Mouse (Mus musculus): ENCODE results near the gene Cpz. TPM values are rescaled to one million over a fixed set of nuclear protein-coding genes. Genes with fewer than 3 reads are reported as not detected.
A peak's percentile ranks its signal among the peaks of the same experiment; 100 is the strongest.

Cpz gene
- polyA plus RNA-seq, 1 experiment from 2014 or later: 4.1 TPM

DNA sequence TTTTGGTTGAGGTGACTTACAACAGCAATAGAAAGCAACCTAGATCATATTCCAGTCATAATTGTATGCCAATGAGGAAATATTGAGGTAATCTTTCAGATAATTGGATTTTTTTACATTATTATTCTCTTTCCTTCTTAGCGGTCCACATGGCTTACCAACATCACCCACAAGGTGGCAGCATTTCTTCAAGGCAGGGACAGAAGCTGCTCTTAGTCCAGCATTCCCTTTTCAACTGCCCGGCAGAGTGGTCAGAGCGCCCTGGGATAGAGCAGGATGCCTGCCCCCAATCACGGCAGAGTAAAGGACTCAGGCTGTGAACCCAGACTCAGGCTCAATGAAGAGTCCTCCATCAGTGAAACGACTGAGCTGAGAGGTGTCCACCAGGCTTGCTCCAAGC lies 1.8 kb downstream of the Cpz start:
- no peaks in the 10 kb centered on the region for H3K36me3 ChIP-seq
- ATAC-seq (ENCODE audit: insufficient number of reproducible peaks, insufficient read depth, low FRiP score, low TSS enrichment, low read depth): no peak
- H3K4me1 ChIP-seq: peaks cover 28% of the 10 kb centered on the region
- no peaks in the 10 kb centered on the region for H3K9me3 ChIP-seq
- H3K4me3 ChIP-seq: no peak overlapping the region
- peaks cover 23% of the 10 kb centered on the region for H3K27me3 ChIP-seq
- no peak overlapping the region for H3K9ac ChIP-seq
- under 1% methylated on average over 5 of the region's 5 CpGs for WGBS
- no peak overlapping the region for H3K27ac ChIP-seq
- 0 out of 2 replicates have a peak overlapping the region, but pooled peaks have one; percentile 20 for H3K4me2 ChIP-seq

- Histone ChIP-seq H3K36me3 (no peaks in the 10 kb centered on the region), H3K4me1 (no peaks in the 10 kb centered on the region), H3K4me2 (no peak overlapping the region), H3K9ac (no peak overlapping the region), H3K27me3 (peaks cover 19% of the 10 kb centered on the region), H3K4me3 (no peak overlapping the region), H3K27ac (no peak overlapping the region), H3K9me3 (no peaks in the 10 kb centered on the region)
- 83% methylated on average over 11 of the region's 11 CpGs for WGBS
- no peak for ATAC-seq (ENCODE audit: insufficient number of reproducible peaks, insufficient read depth, low FRiP score, low TSS enrichment, low read depth)
Measured at GRCm38 (mm10) chr5:35516781-35517180, 8.7 kb downstream of the Cpz start.

GRCm38 (mm10) chr5:35510589-35510988 lies 14.9 kb downstream of the Cpz start:
- Histone ChIP-seq H3K4me2 (no peak overlapping the region), H3K9ac (no peak overlapping the region), H3K4me1 (no peaks in the 10 kb centered on the region), H3K36me3 (no peaks in the 10 kb centered on the region), H3K27ac (no peak overlapping the region), H3K4me3 (no peak overlapping the region), H3K27me3 (peaks cover 15% of the 10 kb centered on the region; the same call in 1 of the 2 replicates), H3K9me3 (no peaks in the 10 kb centered on the region)
- no peak for ATAC-seq (ENCODE audit: insufficient number of reproducible peaks, insufficient read depth, low FRiP score, low TSS enrichment, low read depth)
- 18% methylated on average over 5 of the region's 5 CpGs for WGBS

DNA sequence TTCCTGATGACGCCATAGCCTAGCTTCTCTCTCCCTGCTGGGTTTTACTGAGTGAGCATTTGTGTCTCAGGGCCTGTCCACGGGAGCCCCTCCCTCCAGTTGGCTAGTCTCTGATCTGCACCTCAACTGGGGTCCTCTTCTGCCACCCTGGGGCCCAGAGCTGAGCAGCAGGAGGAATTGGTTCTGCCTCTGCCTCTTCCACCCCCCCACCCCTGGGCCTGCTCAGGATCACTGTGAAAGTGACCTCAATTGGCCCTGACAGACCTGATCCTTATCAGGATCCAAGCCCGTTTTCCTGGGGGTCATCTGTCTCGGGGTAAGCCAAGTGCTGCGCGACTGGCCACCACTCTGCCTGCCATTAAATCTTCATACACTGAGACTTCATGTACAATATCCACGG lies 20.5 kb downstream of the Cpz start:
- Histone ChIP-seq H3K9me3 (no peaks in the 10 kb centered on the region), H3K27me3 (peaks cover 21% of the 10 kb centered on the region), H3K36me3 (no peaks in the 10 kb centered on the region), H3K4me3 (no peak overlapping the region), H3K27ac (no peak overlapping the region), H3K9ac (no peak overlapping the region), H3K4me1 (no peaks in the 10 kb centered on the region), H3K4me2 (no peak overlapping the region)
- ATAC-seq (ENCODE audit: insufficient number of reproducible peaks, insufficient read depth, low FRiP score, low TSS enrichment, low read depth): 0 out of 2 replicates have a peak, but pooled peaks have one; percentile 21
- WGBS: 47% methylated on average over 7 of the region's 7 CpGs

- 44% methylated on average over 7 of the region's 7 CpGs for WGBS
- Histone ChIP-seq H3K9ac (no peak overlapping the region), H3K4me2 (no peak overlapping the region), H3K4me1 (0 out of 2 replicates have a peak, but pooled peaks cover 3% of the 10 kb centered on the region), H3K4me3 (no peak overlapping the region), H3K36me3 (no peaks in the 10 kb centered on the region), H3K9me3 (no peaks in the 10 kb centered on the region), H3K27ac (no peak overlapping the region), H3K27me3 (peaks cover 10% of the 10 kb centered on the region; the same call in 1 of the 2 replicates)
- ATAC-seq (ENCODE audit: insufficient number of reproducible peaks, insufficient read depth, low FRiP score, low TSS enrichment, low read depth): no peak
Measured at GRCm38 (mm10) chr5:35497344-35497743, 28.2 kb downstream of the Cpz start.

GRCm38 (mm10) chr5:35495989-35496388 lies 29.5 kb downstream of the Cpz start:
- H3K4me1 ChIP-seq: 0 out of 2 replicates have a peak, but pooled peaks cover 3% of the 10 kb centered on the region

GRCm38 (mm10) chr5:35494773-35495390 lies 30.6 kb downstream of the Cpz start:
- H3K4me1 ChIP-seq: 0 out of 2 replicates have a peak, but pooled peaks cover 3% of the 10 kb centered on the region
- 34% methylated on average over 8 of the region's 8 CpGs for WGBS
- H3K27me3 ChIP-seq: peaks cover 10% of the 10 kb centered on the region; the same call in 1 of the 2 replicates
- H3K27ac ChIP-seq: no peak overlapping the region
- no peaks in the 10 kb centered on the region for H3K36me3 ChIP-seq
- no peak overlapping the region for H3K4me3 ChIP-seq
- no peak for ATAC-seq (ENCODE audit: insufficient number of reproducible peaks, insufficient read depth, low FRiP score, low TSS enrichment, low read depth)
- no peak overlapping the region for H3K9ac ChIP-seq
- no peak overlapping the region for H3K4me2 ChIP-seq
- no peaks in the 10 kb centered on the region for H3K9me3 ChIP-seq

More at GRCm38 (mm10) chr5:35495989-35496388, 29.5 kb downstream of the Cpz start:
- no peak overlapping the region for H3K4me3 ChIP-seq
- no peak overlapping the region for H3K27ac ChIP-seq
- H3K27me3 ChIP-seq: peaks cover 10% of the 10 kb centered on the region; the same call in 1 of the 2 replicates
- H3K36me3 ChIP-seq: no peaks in the 10 kb centered on the region
- no peak for ATAC-seq (ENCODE audit: insufficient number of reproducible peaks, insufficient read depth, low FRiP score, low TSS enrichment, low read depth)
- H3K4me2 ChIP-seq: no peak overlapping the region
- WGBS: 8% methylated on average over 5 of the region's 5 CpGs
- no peaks in the 10 kb centered on the region for H3K9me3 ChIP-seq
- H3K9ac ChIP-seq: no peak overlapping the region

DNA sequence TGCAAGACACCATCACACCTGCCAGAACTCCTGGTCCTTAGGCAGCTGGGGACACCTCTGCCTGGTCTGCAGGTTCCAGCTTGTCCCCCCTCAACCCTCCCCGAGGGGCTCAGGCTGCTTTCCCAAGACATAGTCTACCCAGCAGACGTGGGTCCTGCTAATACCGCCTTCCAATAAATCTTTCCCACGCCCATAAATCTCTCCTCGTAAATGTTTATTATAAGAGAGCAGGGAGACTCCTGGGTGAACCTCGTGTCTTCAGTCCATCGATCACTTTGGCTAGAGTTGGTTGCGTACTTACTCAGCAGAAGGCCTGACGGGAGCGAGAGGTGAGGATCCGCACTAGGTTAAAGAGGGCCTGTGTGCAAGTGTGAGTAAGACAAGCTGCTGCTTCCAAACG lies 31.7 kb downstream of the Cpz start:
- 0 out of 2 replicates have a peak, but pooled peaks cover 3% of the 10 kb centered on the region for H3K4me1 ChIP-seq
- H3K36me3 ChIP-seq: no peaks in the 10 kb centered on the region
- H3K27me3 ChIP-seq: peaks cover 10% of the 10 kb centered on the region; the same call in 1 of the 2 replicates
- WGBS: 87% methylated on average over 12 of the region's 12 CpGs
- no peak overlapping the region for H3K27ac ChIP-seq
- H3K9me3 ChIP-seq: no peaks in the 10 kb centered on the region
- ATAC-seq (ENCODE audit: insufficient number of reproducible peaks, insufficient read depth, low FRiP score, low TSS enrichment, low read depth): no peak
- H3K4me2 ChIP-seq: no peak overlapping the region
- no peak overlapping the region for H3K9ac ChIP-seq
- no peak overlapping the region for H3K4me3 ChIP-seq

DNA sequence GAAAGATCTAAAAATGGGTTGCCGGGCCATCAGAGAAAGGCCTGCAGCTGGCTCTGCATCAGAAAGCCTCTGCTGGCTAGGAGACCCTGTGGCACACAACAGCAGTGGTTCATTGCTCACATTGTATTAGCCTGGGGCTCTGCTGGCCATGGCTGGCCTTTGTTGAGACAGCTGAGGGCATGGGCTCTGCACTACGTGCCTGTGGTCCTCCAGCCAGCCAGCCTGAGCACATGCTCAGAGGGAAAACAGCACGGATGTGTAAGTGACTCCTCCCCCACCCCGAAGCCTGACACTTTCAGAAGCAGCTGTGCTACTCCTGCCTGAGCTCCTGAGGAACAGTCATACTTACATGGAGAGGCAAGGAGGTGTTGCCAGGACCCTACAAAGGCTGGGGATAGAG lies 46.0 kb downstream of the Cpz start:
- no peak for ATAC-seq (ENCODE audit: insufficient number of reproducible peaks, insufficient read depth, low FRiP score, low TSS enrichment, low read depth)
- Histone ChIP-seq H3K27me3 (0 out of 2 replicates have a peak, but pooled peaks cover 4% of the 10 kb centered on the region), H3K9me3 (no peaks in the 10 kb centered on the region), H3K27ac (no peak overlapping the region), H3K36me3 (no peaks in the 10 kb centered on the region), H3K4me2 (no peak overlapping the region), H3K9ac (no peak overlapping the region), H3K4me3 (no peak overlapping the region), H3K4me1 (peaks cover 15% of the 10 kb centered on the region)
- 31% methylated on average over 4 of the region's 4 CpGs for WGBS

DNA sequence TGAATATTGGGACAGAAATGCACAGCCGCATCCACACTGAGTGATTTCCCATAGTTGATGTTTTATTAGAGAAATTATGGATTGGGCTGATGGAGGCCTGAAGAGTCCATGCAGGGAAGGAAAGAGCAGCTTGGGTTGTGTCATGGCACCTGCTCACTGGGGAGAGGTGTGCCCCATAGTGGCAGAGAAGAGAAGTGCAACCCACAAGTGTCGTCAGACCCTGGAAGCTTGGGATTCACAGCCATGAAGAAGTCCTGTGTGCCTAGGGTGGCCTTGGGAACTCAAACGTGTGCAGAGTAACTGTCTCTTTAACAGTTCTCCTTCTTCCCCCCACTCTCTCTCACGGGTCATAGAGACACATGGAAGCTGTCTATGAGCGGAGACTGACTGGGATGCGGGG lies 50.3 kb downstream of the Cpz start:
- no peak overlapping the region for H3K4me3 ChIP-seq
- whole genome bisulfite sequencing: 40% methylated on average over 6 of the region's 6 CpGs

DNA sequence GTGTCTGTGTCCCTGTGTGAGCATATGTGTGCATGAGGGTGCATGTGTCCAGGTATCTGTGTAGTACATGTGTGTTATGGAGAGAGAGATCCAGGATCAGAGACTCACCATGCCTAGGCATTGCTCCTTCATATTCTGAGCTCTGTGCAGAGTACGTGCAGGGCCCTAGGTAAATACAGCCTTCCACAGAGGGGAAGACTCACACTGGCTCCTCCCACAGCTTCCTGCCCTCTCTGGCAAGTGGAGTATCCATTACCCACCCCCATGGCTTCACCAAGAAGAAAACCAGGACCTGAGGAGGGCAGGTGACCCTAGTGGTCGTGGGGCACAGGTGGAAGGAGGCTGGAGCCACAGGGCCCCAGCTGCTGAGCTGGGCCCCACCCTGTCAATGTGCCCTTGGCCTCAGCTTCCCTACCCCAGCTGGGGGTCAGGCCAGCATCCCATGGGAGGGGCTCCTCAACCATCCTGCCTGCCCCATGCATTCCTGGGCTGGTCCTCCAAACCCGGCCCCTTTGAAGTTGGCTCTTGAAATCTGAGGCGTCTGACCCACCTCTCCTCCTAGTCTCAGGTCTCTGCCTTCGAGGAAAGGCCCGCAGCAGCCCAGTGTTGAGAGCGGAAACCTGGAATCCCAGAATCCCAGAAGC lies 54.5 kb downstream of the Cpz start:
- no peak overlapping the region for H3K27ac ChIP-seq
- H3K4me3 ChIP-seq: no peak overlapping the region
- H3K4me1 ChIP-seq: peaks cover 11% of the 10 kb centered on the region
- no peak overlapping the region for H3K4me2 ChIP-seq
- no peak overlapping the region for H3K9ac ChIP-seq
- ATAC-seq (ENCODE audit: insufficient number of reproducible peaks, insufficient read depth, low FRiP score, low TSS enrichment, low read depth): no peak
- peaks cover 28% of the 10 kb centered on the region for H3K27me3 ChIP-seq
- no peaks in the 10 kb centered on the region for H3K36me3 ChIP-seq
- no peaks in the 10 kb centered on the region for H3K9me3 ChIP-seq
- WGBS: 15% methylated on average over 7 of the region's 7 CpGs

More for the DNA sequence above, 50.3 kb downstream of the Cpz start:
- Histone ChIP-seq H3K36me3 (no peaks in the 10 kb centered on the region), H3K4me1 (peaks cover 15% of the 10 kb centered on the region), H3K9me3 (no peaks in the 10 kb centered on the region), H3K27me3 (peaks cover 12% of the 10 kb centered on the region), H3K27ac (no peak overlapping the region), H3K4me2 (no peak overlapping the region), H3K9ac (no peak overlapping the region)
- ATAC-seq (ENCODE audit: insufficient number of reproducible peaks, insufficient read depth, low FRiP score, low TSS enrichment, low read depth): no peak
